Mouse (Mus musculus): Measurements from ENCODE around the gene Hmgcl. TPM values are rescaled to one million over a fixed set of nuclear protein-coding genes. Genes with fewer than 3 reads are reported as not detected.
A peak's percentile ranks its signal among the peaks of the same experiment; 100 is the strongest.

Hmgcl gene
- polyA plus RNA-seq, 1 experiment from 2014 or later: 81.1 TPM

DNA sequence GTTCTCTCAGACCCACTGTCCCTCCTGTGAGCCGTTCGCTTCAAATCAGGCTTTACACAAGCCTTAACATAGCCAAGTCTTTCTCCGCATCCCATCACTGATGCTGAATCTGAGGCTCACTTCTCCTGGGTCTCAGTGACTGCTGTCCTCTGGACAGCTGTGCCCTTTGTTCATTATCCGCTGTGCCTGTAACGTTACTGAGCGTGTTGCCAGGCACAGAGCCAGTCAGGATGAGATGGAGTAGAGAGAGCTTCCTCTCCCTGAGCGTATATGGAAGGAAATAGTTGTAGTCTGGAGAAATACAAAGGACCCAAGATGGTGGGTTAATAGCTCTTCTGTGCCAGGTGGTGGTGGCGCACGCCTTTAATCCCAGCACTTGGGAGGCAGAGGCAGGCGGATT, 3.2 kb downstream of the Hmgcl start:
- H3K9ac ChIP-seq: no peak overlapping the region
- H3K27ac ChIP-seq: no peak overlapping the region
- no peak overlapping the region for H3K4me2 ChIP-seq
- H3K4me1 ChIP-seq: peaks cover 20% of the 10 kb centered on the region
- H3K9me3 ChIP-seq: no peaks in the 10 kb centered on the region
- H3K36me3 ChIP-seq: peaks cover 28% of the 10 kb centered on the region
- WGBS: 83% methylated on average over 10 of the region's 10 CpGs
- H3K4me3 ChIP-seq: no peak overlapping the region
- no peaks in the 10 kb centered on the region for H3K27me3 ChIP-seq
- ATAC-seq (ENCODE audit: insufficient number of reproducible peaks, low FRiP score, low TSS enrichment, low read depth): no peak

DNA sequence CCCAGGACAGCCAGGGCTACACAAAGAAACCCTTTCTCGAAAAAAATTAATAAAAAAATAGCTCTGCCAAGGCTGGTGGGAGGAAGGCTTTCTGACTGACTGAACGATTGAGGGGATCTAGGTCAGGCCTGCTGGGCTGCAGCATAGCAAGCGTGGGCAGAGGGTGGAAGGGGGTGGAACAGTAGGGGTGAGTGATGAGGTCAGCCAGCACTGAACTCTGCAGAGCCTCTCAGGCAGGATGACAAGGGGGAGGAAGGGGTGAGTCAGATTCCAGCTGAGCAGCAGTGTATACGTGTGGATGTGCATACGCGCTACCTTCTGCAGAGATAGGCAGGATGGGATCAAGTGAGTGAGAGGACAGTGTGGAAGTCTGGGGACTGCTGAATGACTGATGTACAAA, 3.7 kb downstream of the Hmgcl start:
- H3K27ac ChIP-seq: no peak overlapping the region
- H3K27me3 ChIP-seq: no peaks in the 10 kb centered on the region
- no peak overlapping the region for H3K4me2 ChIP-seq
- WGBS: 67% methylated on average over 6 of the region's 6 CpGs
- no peak overlapping the region for H3K4me3 ChIP-seq
- no peak for ATAC-seq (ENCODE audit: insufficient number of reproducible peaks, low FRiP score, low TSS enrichment, low read depth)
- H3K9ac ChIP-seq: no peak overlapping the region
- H3K9me3 ChIP-seq: no peaks in the 10 kb centered on the region
- H3K4me1 ChIP-seq: peaks cover 20% of the 10 kb centered on the region
- peaks cover 30% of the 10 kb centered on the region for H3K36me3 ChIP-seq

DNA sequence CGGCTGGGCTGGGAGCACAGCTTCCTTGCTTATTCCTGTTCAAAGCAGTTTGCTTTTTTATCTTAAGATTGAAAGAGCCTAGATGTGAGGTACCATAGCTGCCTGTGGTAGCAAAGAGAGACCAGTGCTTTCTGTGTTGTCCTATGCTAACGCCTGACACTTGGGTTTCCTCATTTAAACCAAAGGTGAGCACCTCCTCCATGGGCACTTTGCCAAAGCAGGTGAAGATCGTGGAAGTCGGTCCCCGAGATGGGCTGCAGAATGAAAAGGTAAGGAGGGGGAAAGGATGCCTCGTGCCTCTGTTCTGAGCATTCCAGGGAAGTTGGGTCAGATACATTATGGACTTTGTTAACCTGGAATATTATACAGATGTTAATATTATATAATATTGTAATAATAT, 4.1 kb downstream of the Hmgcl start:
- H3K9ac ChIP-seq: no peak overlapping the region
- 86% methylated on average over 6 of the region's 6 CpGs for WGBS

GRCm38 (mm10) chr4:135951505-135951904, 5.3 kb downstream of the Hmgcl start:
- Histone ChIP-seq H3K27ac (no peak overlapping the region), H3K4me1 (peaks cover 14% of the 10 kb centered on the region), H3K36me3 (peaks cover 44% of the 10 kb centered on the region), H3K9ac (no peak overlapping the region), H3K9me3 (no peaks in the 10 kb centered on the region), H3K27me3 (no peaks in the 10 kb centered on the region), H3K4me2 (no peak overlapping the region), H3K4me3 (no peak overlapping the region)
- ATAC-seq (ENCODE audit: insufficient number of reproducible peaks, low FRiP score, low TSS enrichment, low read depth): no peak
- 90% methylated on average over 3 of the region's 3 CpGs for WGBS

More for the DNA sequence above, 4.1 kb downstream of the Hmgcl start:
- Histone ChIP-seq H3K36me3 (peaks cover 35% of the 10 kb centered on the region), H3K9me3 (no peaks in the 10 kb centered on the region), H3K4me3 (no peak overlapping the region), H3K27ac (no peak overlapping the region), H3K27me3 (no peaks in the 10 kb centered on the region), H3K4me2 (no peak overlapping the region), H3K4me1 (peaks cover 20% of the 10 kb centered on the region)
- ATAC-seq (ENCODE audit: insufficient number of reproducible peaks, low FRiP score, low TSS enrichment, low read depth): no peak

- no peak overlapping the region for H3K27ac ChIP-seq
- no peak for ATAC-seq (ENCODE audit: insufficient number of reproducible peaks, low FRiP score, low TSS enrichment, low read depth)
- H3K9me3 ChIP-seq: no peaks in the 10 kb centered on the region
- H3K4me1 ChIP-seq: peaks cover 4% of the 10 kb centered on the region
- no peak overlapping the region for H3K4me2 ChIP-seq
- H3K27me3 ChIP-seq: no peaks in the 10 kb centered on the region
- H3K9ac ChIP-seq: no peak overlapping the region
- H3K4me3 ChIP-seq: no peak overlapping the region
- H3K36me3 ChIP-seq: peaks cover 57% of the 10 kb centered on the region
- WGBS: 86% methylated on average over 3 of the region's 3 CpGs
Measured at GRCm38 (mm10) chr4:135953179-135953578, 6.9 kb downstream of the Hmgcl start.

GRCm38 (mm10) chr4:135954241-135954640, 8.0 kb downstream of the Hmgcl start:
- Histone ChIP-seq H3K4me1 (peaks cover 2% of the 10 kb centered on the region; the same call in 1 of the 2 replicates), H3K4me3 (no peak overlapping the region), H3K27me3 (no peaks in the 10 kb centered on the region), H3K9ac (no peak overlapping the region), H3K27ac (no peak overlapping the region), H3K4me2 (no peak overlapping the region), H3K36me3 (peaks cover 67% of the 10 kb centered on the region), H3K9me3 (no peaks in the 10 kb centered on the region)
- no peak for ATAC-seq (ENCODE audit: insufficient number of reproducible peaks, low FRiP score, low TSS enrichment, low read depth)
- 11% methylated on average over 2 of the region's 2 CpGs for WGBS

- Histone ChIP-seq H3K36me3 (peaks cover 83% of the 10 kb centered on the region), H3K27ac (no peak overlapping the region), H3K27me3 (no peaks in the 10 kb centered on the region), H3K9ac (no peak overlapping the region), H3K4me3 (no peak overlapping the region), H3K4me2 (no peak overlapping the region), H3K4me1 (no peaks in the 10 kb centered on the region), H3K9me3 (no peaks in the 10 kb centered on the region)
- WGBS: 92% methylated on average over 9 of the region's 9 CpGs
- no peak for ATAC-seq (ENCODE audit: insufficient number of reproducible peaks, low FRiP score, low TSS enrichment, low read depth)
Measured at GRCm38 (mm10) chr4:135955886-135956285, 9.6 kb downstream of the Hmgcl start.

- H3K4me3 ChIP-seq: no peak overlapping the region
- H3K4me2 ChIP-seq: no peak overlapping the region
- WGBS: 63% methylated on average over 8 of the region's 8 CpGs
- no peaks in the 10 kb centered on the region for H3K9me3 ChIP-seq
- no peak overlapping the region for H3K9ac ChIP-seq
- H3K4me1 ChIP-seq: peaks cover 7% of the 10 kb centered on the region; the same call in 1 of the 2 replicates
- no peak overlapping the region for H3K27ac ChIP-seq
- H3K27me3 ChIP-seq: no peaks in the 10 kb centered on the region
- ATAC-seq (ENCODE audit: insufficient number of reproducible peaks, low FRiP score, low TSS enrichment, low read depth): no peak
- peaks cover 72% of the 10 kb centered on the region for H3K36me3 ChIP-seq
Measured at GRCm38 (mm10) chr4:135958354-135958753, 12.1 kb downstream of the Hmgcl start.

- Histone ChIP-seq H3K27me3 (no peaks in the 10 kb centered on the region), H3K4me2 (no peak overlapping the region), H3K9me3 (no peaks in the 10 kb centered on the region), H3K36me3 (peaks cover 61% of the 10 kb centered on the region), H3K9ac (no peak overlapping the region), H3K4me1 (peaks cover 20% of the 10 kb centered on the region), H3K27ac (no peak overlapping the region), H3K4me3 (no peak overlapping the region)
- 21% methylated on average over 5 of the region's 5 CpGs for WGBS
- ATAC-seq (ENCODE audit: insufficient number of reproducible peaks, low FRiP score, low TSS enrichment, low read depth): no peak
Measured at GRCm38 (mm10) chr4:135960717-135961116, 14.5 kb downstream of the Hmgcl start.

- Histone ChIP-seq H3K27me3 (no peaks in the 10 kb centered on the region), H3K4me2 (no peak overlapping the region), H3K4me3 (no peak overlapping the region), H3K27ac (no peak overlapping the region), H3K4me1 (peaks cover 20% of the 10 kb centered on the region), H3K9me3 (no peaks in the 10 kb centered on the region), H3K9ac (no peak overlapping the region), H3K36me3 (peaks cover 63% of the 10 kb centered on the region)
- 81% methylated on average over 5 of the region's 5 CpGs for WGBS
- no peak for ATAC-seq (ENCODE audit: insufficient number of reproducible peaks, low FRiP score, low TSS enrichment, low read depth)
Measured at GRCm38 (mm10) chr4:135961709-135962108, 15.5 kb downstream of the Hmgcl start.

DNA sequence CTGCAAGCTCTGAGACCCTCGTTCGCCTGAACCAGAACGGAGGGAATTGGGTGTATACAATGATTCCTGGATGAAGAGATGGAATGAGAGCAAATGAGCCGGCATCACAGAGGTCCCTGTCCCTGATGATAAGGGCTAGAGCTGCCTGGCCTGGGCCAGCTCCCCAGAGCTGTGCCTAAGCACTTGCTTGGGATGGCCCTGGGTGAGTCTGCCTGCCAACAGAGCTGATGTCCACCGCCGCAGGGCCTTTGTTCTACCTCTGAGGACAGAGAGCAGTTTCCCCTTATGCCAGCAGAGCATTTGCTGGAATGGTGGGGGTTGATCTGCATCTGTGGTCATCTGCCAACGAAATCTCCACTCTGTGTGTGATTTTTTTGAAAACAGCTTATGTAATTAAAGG, 15.9 kb downstream of the Hmgcl start:
- no peak overlapping the region for H3K4me3 ChIP-seq
- WGBS: 81% methylated on average over 7 of the region's 7 CpGs
- H3K4me2 ChIP-seq: no peak overlapping the region
- H3K9me3 ChIP-seq: no peaks in the 10 kb centered on the region
- peaks cover 67% of the 10 kb centered on the region for H3K36me3 ChIP-seq
- peaks cover 20% of the 10 kb centered on the region for H3K4me1 ChIP-seq
- H3K9ac ChIP-seq: no peak overlapping the region
- no peaks in the 10 kb centered on the region for H3K27me3 ChIP-seq
- ATAC-seq (ENCODE audit: insufficient number of reproducible peaks, low FRiP score, low TSS enrichment, low read depth): no peak
- no peak overlapping the region for H3K27ac ChIP-seq

GRCm38 (mm10) chr4:135962946-135963345, 16.7 kb downstream of the Hmgcl start:
- Histone ChIP-seq H3K27ac (peak overlapping the region; percentile 93), H3K4me3 (peak overlapping the region; percentile 77), H3K9me3 (no peaks in the 10 kb centered on the region), H3K4me2 (peak overlapping the region; percentile 92), H3K9ac (peak overlapping the region; percentile 73), H3K36me3 (peaks cover 67% of the 10 kb centered on the region), H3K4me1 (peaks cover 20% of the 10 kb centered on the region), H3K27me3 (no peaks in the 10 kb centered on the region)
- no peak for ATAC-seq (ENCODE audit: insufficient number of reproducible peaks, low FRiP score, low TSS enrichment, low read depth)
- WGBS: 6% methylated on average over 15 of the region's 15 CpGs

Data from limb, embryonic 15.5 days (tissue).